Mouse (Mus musculus) midbrain, postnatal 0 days (tissue): ENCODE data around the gene Mybphl. TPM values are rescaled to one million over a fixed set of nuclear protein-coding genes. Genes with fewer than 3 reads are reported as not detected.
A peak's percentile ranks its signal among the peaks of the same experiment; 100 is the strongest.

Experiments used
- ATAC-seq: fragments of 200-750 bp; cut with Nextera tagmentation; 2 replicates; pipeline ENCODE4 v1.8.0; 2017; ENCODE audit warnings: moderate number of reproducible peaks, mild to moderate bottlenecking, moderate TSS enrichment, moderate library complexity; ENCODE audit not compliant: low FRiP score
- DNase-seq: peaks from one replicate; pipeline ENCODE4 v3.0.0-alpha.2; 2015; ENCODE audit warnings: low spot score
- H3K27ac ChIP-seq: fragments of 300-500 bp; sonication (generic); 2 replicates; pipeline ENCODE4 v1.5.1; 2014; ENCODE audit warnings: low read depth, mild to moderate bottlenecking, low read length, mixed read lengths
- H3K27me3 ChIP-seq: fragments of 300-500 bp; sonication (generic); 2 replicates; pipeline ENCODE4 v1.6.1; 2014; ENCODE audit warnings: low read length, control low read depth, mixed read lengths; ENCODE audit not compliant: insufficient read depth
- H3K36me3 ChIP-seq: fragments of 300-500 bp; sonication (generic); 2 replicates; pipeline ENCODE4 v1.6.1; 2014; ENCODE audit warnings: low read length, control low read depth, mixed read lengths; ENCODE audit not compliant: insufficient read depth
- H3K4me1 ChIP-seq: fragments of 300-500 bp; sonication (generic); 2 replicates; pipeline ENCODE4 v1.6.1; 2014; ENCODE audit warnings: mild to moderate bottlenecking, control low read depth, antibody characterized with exemption, low read length, mixed read lengths; ENCODE audit not compliant: insufficient read depth
- H3K4me2 ChIP-seq: fragments of 300-500 bp; sonication (generic); 2 replicates; pipeline ENCODE4 v1.6.1; 2014; ENCODE audit warnings: low read depth, mild to moderate bottlenecking, low read length, mixed read lengths; ENCODE audit not compliant: poor library complexity, severe bottlenecking
- H3K4me3 ChIP-seq: fragments of 300-500 bp; sonication (generic); 2 replicates; pipeline ENCODE4 v1.5.1; 2014; ENCODE audit warnings: low read depth, mild to moderate bottlenecking, low read length, moderate library complexity
- H3K9ac ChIP-seq: fragments of 300-500 bp; sonication (generic); replicated peaks from 2 replicates; pipeline ENCODE4 v1.6.1; 2014; ENCODE audit warnings: mild to moderate bottlenecking, low read length, moderate library complexity, mixed read lengths; ENCODE audit not compliant: poor library complexity, severe bottlenecking
- H3K9me3 ChIP-seq: fragments of 300-500 bp; sonication (generic); 2 replicates; pipeline ENCODE4 v1.6.1; 2016; ENCODE audit warnings: low read length, control low read depth
- CTCF ChIP-seq: IDR thresholded peaks from 2 replicates; pipeline ENCODE4 v1.5.1; 2016; ENCODE audit warnings: antibody characterized with exemption, mild to moderate bottlenecking
- WGBS: fragments of 180-500 bp; shearing (Covaris S2); extraction: QIAGEN DNeasy Blood & Tissue Kit; methylation state at CpG from one replicate; pipeline ENCODE4 v1.1.7; 2014; 5-methylcytosine and 5-hydroxymethylcytosine counted together
- polyA plus RNA-seq: library from polyadenylated mRNA; unstranded; fragments of >200 nt; fragmentation: Nextera tagmentation; extraction: Ambion mirVana; gene quantifications from 2 replicates; pipeline ENCODE4 v1.2.1, GENCODE M21; 2015
- total RNA-seq: library from RNA; depleted of rRNA; stranded (reverse); fragments of >200 nt; gene quantifications from 2 replicates; pipeline ENCODE4 v1.2.3, GENCODE M21; 2014

The Mybphl gene
- total and polyA plus RNA-seq, 2 experiments from 2014 or later: not detected

DNA sequence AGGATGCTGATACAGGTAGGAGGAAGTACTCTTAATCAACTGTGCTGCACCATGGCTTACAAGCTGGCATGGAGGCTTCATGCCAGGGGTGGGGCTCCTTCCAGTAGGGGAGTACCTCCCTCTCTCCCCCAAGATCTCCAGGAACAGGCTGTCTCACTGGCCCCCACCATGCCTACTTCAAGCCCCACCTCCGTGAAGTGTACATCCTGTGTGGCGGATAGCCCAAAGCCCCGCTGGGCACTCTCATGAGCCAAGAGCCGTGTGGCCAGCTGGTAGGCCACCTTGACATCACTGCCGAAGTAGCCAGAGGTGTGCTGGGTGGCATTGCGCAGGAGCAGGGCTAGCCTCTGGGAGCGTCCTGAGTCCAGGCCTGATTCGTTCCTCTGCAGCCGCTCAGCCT is 33.6 kb downstream of the Mybphl start:
- Histone ChIP-seq H3K27me3 (no peaks in the 10 kb centered on the region), H3K9ac (no peak overlapping the region), H3K4me1 (no peaks in the 10 kb centered on the region), H3K4me3 (no peak overlapping the region), H3K36me3 (peaks cover 66% of the 10 kb centered on the region), H3K4me2 (no peak overlapping the region), H3K27ac (no peak overlapping the region), H3K9me3 (no peaks in the 10 kb centered on the region)
- TF ChIP-seq CTCF: no peak
- 94% methylated on average over 9 of the region's 9 CpGs for WGBS
- ATAC-seq: no peak
- no peak for DNase-seq

DNA sequence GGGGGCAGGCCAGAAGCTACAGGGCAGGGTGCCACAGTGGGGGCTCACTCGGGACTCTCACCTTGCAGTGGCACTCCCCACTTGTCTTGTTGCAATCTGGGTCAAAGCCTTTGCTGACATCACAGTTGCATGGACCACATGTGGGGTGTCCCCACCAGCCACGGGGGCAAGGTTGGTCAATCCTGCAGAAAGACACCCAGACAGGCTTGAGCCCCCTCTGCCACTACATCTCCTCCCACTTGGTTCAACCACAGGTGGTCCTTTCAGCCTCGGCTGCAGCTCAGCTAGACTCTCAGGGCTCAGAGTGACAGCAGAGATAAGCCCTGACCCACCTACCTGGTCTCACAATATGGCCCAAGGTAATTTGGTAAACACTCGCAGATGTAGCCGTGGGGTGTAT is 35.7 kb downstream of the Mybphl start:
- H3K4me1 ChIP-seq: no peaks in the 10 kb centered on the region
- no peak overlapping the region for H3K9ac ChIP-seq
- H3K27me3 ChIP-seq: no peaks in the 10 kb centered on the region
- no peaks in the 10 kb centered on the region for H3K9me3 ChIP-seq
- no peak overlapping the region for H3K27ac ChIP-seq
- DNase-seq: no peak
- peaks cover 77% of the 10 kb centered on the region for H3K36me3 ChIP-seq
- ATAC-seq: no peak
- TF ChIP-seq CTCF: no peak
- 89% methylated on average over 5 of the region's 5 CpGs for WGBS
- no peak overlapping the region for H3K4me3 ChIP-seq
- H3K4me2 ChIP-seq: no peak overlapping the region

DNA sequence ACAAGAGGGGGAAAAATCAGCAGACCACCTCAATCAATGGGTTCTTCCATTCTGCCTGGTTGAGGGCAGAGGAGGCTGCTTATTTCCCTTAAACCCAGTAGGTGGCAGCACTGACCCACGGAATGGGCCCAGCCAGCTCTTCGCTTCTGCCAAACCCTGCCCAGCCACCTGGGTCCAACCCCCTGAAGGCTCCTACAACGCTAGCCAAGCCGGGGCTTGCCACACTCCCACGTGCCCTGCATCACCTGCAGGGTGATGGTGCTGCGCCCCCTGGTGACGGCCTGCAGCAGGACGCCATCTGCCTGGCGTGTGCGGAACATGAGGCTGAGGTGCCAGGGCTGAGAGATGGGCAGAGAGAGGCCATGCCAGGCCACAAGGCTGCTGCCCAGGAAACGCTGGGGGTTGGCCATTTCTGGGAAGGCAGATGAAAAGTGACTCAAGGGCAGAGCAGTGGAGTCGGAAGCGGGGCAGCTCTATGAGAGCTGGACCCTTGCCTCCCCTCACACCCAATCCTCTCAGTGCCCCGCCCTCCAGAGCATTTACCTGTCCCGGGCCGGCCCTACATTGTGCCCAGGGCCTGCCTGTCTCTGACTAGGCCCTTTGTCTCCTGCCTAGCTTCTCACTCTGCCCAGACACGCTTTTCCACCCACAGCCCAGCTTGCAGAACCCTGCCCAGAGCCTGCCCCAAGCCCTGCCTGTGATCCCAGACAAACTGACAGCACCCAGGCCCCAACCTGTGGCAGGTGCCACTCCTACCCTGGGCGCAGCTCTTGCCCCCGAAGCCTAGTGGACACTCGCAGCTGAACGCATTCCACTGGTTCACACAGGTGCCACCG is 37.2 kb downstream of the Mybphl start:
- no peaks in the 10 kb centered on the region for H3K9me3 ChIP-seq
- WGBS: 38% methylated on average over 22 of the region's 22 CpGs
- no peak overlapping the region for H3K4me2 ChIP-seq
- TF ChIP-seq CTCF: peak; percentile 95
- DNase-seq: peak; percentile 95
- no peak overlapping the region for H3K4me3 ChIP-seq
- H3K27me3 ChIP-seq: no peaks in the 10 kb centered on the region
- H3K4me1 ChIP-seq: peaks cover 5% of the 10 kb centered on the region; the same call in 1 of the 2 replicates
- H3K9ac ChIP-seq: no peak overlapping the region
- peak; percentile 87 for ATAC-seq
- peak overlapping the region; percentile 0; the same call in 1 of the 2 replicates for H3K27ac ChIP-seq
- H3K36me3 ChIP-seq: peaks cover 74% of the 10 kb centered on the region

DNA sequence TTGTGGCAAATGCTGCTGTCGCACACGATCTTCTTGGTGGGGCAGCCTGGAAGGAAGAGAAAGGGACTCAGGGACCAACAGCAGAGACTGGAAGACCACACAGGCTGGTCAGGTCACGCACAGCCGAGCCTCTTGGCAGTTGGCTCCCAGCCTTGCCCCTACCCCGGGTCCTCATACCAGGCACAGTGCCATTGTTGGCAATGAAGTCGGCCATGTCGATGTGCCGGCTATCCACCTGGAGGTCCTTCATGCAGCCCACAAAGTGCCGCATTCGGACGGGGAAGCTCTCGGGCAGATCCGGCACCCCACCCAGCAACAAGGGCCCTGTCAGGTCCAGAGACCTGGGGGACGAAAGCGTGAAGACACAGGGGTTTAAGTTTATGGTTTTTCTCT is 37.8 kb downstream of the Mybphl start:
- TF ChIP-seq CTCF: no peak
- WGBS: 58% methylated on average over 15 of the region's 15 CpGs
- Histone ChIP-seq H3K9ac (no peak overlapping the region), H3K36me3 (peaks cover 68% of the 10 kb centered on the region), H3K4me1 (peaks cover 5% of the 10 kb centered on the region; the same call in 1 of the 2 replicates), H3K9me3 (no peaks in the 10 kb centered on the region), H3K4me2 (no peak overlapping the region), H3K27ac (peak overlapping the region; percentile 0; the same call in 1 of the 2 replicates), H3K27me3 (no peaks in the 10 kb centered on the region), H3K4me3 (no peak overlapping the region)
- peak; percentile 66 for DNase-seq
- no peak for ATAC-seq

DNA sequence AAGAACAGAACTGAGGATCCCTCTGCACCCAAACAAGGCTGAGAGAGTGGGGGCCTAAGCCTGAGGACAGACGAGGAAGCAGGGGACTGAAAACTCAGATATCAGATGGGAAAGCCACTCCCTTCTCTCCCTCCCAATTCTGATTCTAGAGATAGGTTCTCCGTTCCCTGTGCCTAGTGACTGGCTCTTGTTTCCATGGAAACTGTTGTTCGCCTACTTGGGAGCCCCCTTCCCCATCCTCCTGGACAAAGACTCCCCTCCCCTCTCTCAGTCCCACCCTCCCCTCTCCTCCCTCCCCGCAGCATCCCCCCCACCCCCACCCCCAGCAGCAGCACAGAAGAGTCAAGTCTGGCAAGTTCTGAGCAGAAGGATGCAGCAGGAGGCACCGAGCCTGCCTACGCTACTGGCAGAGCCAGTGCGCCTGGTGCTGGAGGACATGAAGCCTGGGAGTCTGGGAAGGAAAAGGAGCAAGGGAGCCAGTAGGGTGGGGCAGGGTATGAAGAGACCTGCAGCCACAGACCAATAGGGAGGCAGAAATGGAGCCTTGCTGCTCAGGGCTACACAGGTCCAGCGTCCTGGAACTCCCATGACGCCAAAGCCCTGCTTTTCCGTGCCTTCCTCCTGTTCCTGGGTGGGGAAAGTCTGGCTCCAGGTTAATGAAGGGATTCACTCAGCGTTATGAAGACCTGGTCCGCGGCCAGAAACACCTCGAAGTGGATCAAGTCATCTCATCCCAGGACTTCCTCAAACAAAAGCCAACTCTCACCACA is 41.0 kb downstream of the Mybphl start:
- TF ChIP-seq CTCF: no peak
- H3K27ac ChIP-seq: peak overlapping the region; percentile 6; the same call in 1 of the 2 replicates
- no peaks in the 10 kb centered on the region for H3K9me3 ChIP-seq
- peaks cover 37% of the 10 kb centered on the region for H3K36me3 ChIP-seq
- no peaks in the 10 kb centered on the region for H3K27me3 ChIP-seq
- peak; percentile 58 for DNase-seq
- H3K9ac ChIP-seq: no peak overlapping the region
- ATAC-seq: no peak
- no peak overlapping the region for H3K4me2 ChIP-seq
- H3K4me1 ChIP-seq: peaks cover 16% of the 10 kb centered on the region
- WGBS: 17% methylated on average over 14 of the region's 14 CpGs
- H3K4me3 ChIP-seq: no peak overlapping the region
